Mouse (Mus musculus): Measurements from ENCODE around the gene Nudt3.

DNA sequence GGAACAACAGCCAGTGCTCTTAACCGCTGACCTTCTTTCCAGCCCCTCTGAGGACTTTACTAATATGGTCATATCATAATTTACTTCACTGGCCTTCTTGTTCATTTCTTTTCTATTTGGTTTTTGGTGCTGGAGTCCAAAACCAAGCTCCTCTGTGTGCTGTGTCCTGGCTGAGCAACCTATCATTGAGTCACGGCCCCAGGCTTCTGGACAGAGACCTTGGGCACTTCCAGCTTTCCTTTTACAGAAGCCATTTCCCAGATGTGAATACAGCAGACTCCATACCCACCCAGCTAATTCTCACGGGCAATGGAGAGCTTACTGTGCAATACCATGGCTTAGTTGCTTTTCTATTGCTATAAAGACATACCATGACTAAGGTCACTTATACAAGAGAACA is 23.0 kb downstream of the Nudt3 start:
- TF ChIP-seq EP300 (optimal IDR thresholded peaks at IDR 0.05) (no peak), CTCF (IDR thresholded peaks at IDR 0.05; ENCODE audit: low read depth) (no peak)
